Mouse (Mus musculus) gastrocnemius, adult 2 months (tissue): ENCODE results near the gene Tubg2. TPM values are rescaled to one million over a fixed set of nuclear protein-coding genes. Genes with fewer than 3 reads are reported as not detected.
"Not testable (repeated sequence)": the region's sequence is repeated elsewhere in the genome, so short reads cannot be mapped to it uniquely, and the experiment has no call there.

Experiments
- DNase-seq: peaks from one replicate; pipeline ENCODE4 v3.0.0; 2022
- H3K27ac ChIP-seq: fragments of 200-600 bp; 2 replicates; pipeline ENCODE4 v1.8.1; 2022; ENCODE audit warnings: mild to moderate bottlenecking
- H3K4me3 ChIP-seq: fragments of 200-600 bp; 2 replicates; pipeline ENCODE4 v1.8.1; 2022; ENCODE audit warnings: mild to moderate bottlenecking, moderate library complexity
- CTCF ChIP-seq: fragments of 200-600 bp; IDR thresholded peaks from 2 replicates; pipeline ENCODE4 v1.8.1; 2022; ENCODE audit warnings: antibody characterized with exemption, mild to moderate bottlenecking, moderate library complexity
- intact Hi-C: fragments of 180-260 bp; cut with DNase I; formaldehyde crosslinking; loops from one replicate; pipeline ENCODE4 v1.15.1; 2025
- long read RNA-seq, 2 experiments: library from polyadenylated mRNA; stranded (forward); transcript quantifications; one replicate each; pipeline ENCODE4 v2.0.0; 2021
- total RNA-seq, 2 experiments: library from RNA; stranded (reverse); gene quantifications; 2 replicates each; pipeline ENCODE4 v1.2.3; 2021

Gene Tubg2
- 1 to 10 TPM; 2.4 to 3.6 TPM for total RNA-seq
- long read RNA-seq, experiment 1, partial matches to known transcripts, result 0 of 1 reads
- long read RNA-seq, experiment 1, other reads (novel, unspliced or antisense), result 0 of 1 reads
- long read RNA-seq, experiment 2, partial matches to known transcripts, result 0 of 1 reads
- long read RNA-seq, experiment 2, other reads (novel, unspliced or antisense), result 0 of 1 reads

DNA sequence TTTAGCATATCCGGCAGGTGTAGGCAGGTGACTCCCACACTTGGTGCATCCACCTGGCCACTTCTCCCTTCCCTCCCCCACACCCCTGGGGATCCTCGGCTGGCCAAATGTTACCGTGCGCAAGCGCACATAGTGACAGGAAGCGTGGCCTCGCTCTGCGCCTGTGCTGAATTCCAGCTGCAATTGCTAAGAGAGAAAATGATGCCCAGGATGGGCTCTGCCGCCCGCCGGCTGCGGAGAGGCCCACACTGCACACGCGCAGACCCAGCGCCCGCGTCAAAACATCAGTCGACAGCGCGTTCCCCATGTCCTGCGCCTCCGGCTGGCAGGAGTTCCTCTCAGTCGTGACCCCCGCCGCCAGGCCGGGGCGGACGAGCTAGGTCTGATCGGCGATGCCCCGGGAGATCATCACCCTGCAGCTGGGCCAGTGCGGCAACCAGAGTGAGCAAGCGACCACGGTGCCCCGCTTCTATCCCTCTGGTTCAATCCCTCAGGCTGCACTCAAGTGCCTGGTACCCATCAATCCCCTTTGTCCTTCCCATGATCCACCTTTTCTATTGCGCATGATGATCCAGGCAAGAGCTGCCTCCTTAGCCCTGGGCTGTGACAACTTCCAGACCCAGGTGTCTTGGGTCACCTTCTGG, at the start of gene Tubg2:
TSS of gene Tubg2 (plus strand) at position 180 of the 644 bp plus-strand sequence.
- intact Hi-C loops, result no loop called here
- peak within 1 kb of the TSS; percentile 74 for H3K27ac ChIP-seq
- DNase-seq, result peak; percentile 73
- no peak for TF ChIP-seq CTCF
- H3K4me3 ChIP-seq, result peak within 1 kb of the TSS; percentile 72

DNA sequence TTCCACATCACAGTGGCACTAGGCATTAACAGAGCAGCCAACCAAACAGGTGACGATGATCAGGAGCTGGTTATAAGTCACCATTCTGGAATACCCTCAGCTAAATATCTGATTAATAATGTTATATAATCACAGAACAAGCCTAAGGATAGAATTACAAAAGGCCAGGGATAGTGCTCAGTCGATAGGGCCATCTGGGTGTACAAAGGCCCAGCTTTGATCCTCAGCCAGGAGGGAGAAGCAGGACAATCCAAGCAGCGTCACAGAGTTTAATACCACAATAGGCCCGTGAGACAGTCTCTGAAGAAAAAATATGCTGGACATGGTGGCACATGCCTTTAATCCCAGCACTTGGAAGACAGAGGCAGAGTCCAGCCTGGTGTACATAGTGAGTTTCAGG, 46.4 kb upstream of the Tubg2 start:
- DNase-seq, result no peak
- intact Hi-C loops, result no loop called here
- Histone ChIP-seq H3K4me3 (no peak overlapping the region), H3K27ac (no peak overlapping the region)
- TF ChIP-seq CTCF, result no peak

DNA sequence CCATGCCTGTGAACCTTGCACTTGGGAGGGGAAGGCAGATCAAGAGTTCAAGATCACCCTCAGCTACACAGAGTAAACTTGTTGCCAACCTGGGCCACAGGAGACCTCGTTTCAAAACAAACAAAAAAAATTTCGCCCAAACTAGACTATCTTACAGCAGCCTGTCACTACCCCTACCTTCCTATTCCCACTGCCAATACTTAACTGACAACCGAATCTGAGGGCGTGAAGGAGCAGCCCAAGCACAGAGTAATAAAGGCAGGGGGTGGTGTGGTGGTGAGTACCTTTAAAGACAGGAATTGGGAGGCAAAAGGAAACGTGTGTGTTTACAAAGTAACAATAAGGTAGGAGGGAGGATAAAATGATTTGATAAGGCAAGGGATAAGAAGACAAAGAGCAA, 45.0 kb upstream of the Tubg2 start:
- no peak for DNase-seq
- TF ChIP-seq CTCF, result no peak
- Histone ChIP-seq H3K27ac (no peak overlapping the region), H3K4me3 (no peak overlapping the region)
- intact Hi-C loops, result no loop called here

DNA sequence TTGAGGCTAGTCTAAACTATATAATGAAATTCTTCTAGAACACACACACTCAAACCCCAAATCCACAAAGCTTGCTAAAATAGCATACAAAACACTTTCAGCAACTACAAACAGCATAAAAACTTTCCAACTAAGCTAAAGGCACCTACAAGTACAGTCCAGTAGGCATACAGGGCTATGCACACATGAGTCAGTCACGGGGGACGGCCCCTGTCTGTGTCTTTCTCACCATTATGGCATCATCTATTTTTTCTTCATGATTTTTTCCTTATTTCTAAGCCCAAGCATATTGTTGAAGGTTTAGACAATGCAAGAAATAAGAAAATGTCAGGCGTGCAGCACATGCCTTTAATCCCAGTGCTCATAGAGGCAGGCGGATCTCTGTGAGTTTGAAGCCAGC, 44.5 kb upstream of the Tubg2 start:
- H3K4me3 ChIP-seq, result no peak overlapping the region
- no peak for DNase-seq
- no peak overlapping the region for H3K27ac ChIP-seq
- no peak for TF ChIP-seq CTCF
- intact Hi-C loops, result no loop called here

DNA sequence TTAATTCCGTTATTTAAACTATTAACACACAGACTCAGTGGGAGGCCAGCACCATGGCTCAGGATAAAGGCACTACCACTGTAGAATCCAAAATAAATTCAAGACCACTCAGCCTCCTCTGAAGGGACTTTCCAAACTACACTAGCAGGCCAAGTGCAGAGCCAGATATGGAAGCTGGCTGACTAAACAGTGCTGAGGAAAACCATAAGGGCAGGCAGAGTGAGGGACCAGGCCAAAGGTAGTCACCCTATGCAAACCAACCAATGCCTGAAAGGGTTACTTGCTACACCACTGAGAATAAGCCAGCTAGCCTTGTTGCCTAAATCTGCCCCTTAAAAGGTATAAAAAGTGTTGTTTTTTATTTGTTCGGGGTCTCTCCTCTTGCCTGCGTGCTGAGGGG, 43.5 kb upstream of the Tubg2 start:
- no peak for DNase-seq
- Histone ChIP-seq H3K4me3 (no peak overlapping the region), H3K27ac (no peak overlapping the region)
- intact Hi-C loops, result no loop called here
- no peak for TF ChIP-seq CTCF

DNA sequence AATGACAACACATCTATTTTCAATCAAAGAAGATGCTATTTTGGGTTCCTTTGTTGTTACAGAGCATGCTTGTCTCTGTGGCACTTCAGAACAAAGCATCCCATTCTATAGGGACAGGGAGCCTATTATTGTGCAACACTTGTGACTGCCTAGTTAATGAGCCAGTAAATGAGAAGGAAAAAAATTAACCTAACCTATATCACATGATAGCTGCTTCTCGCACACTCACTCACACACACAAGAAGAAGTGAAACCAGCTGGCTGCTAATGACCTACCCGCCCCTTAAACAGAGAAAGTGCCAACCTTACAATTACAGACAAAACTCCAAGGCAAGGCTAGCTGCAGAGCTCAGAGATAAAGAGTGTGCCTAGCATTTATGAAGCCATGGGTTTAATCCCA, 40.1 kb upstream of the Tubg2 start:
- no peak for DNase-seq
- TF ChIP-seq CTCF, result no peak
- Histone ChIP-seq H3K4me3 (no peak overlapping the region), H3K27ac (no peak overlapping the region)
- intact Hi-C loops, result no loop called here

DNA sequence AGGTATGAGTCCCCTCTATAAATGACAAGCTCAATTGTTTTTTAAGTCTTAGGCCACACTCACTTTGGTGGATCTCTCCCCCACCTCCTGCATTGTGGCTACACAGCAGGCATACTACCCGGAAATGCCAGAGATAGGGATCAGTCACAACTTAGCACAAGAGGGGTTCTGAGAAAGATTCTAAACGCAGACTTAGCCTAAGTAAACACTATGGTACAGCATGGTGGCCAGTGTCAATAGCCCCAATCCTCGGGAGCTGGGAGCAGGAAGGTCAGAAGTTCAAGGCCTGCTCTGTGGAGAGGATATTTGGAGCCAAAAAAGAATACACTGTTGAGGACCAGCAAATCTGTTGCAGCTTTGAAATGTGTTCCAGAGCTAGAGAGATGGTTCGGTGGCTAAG, 37.6 kb upstream of the Tubg2 start:
- peak overlapping the region; percentile 91; the same call in 1 of the 2 replicates for H3K27ac ChIP-seq
- no peak for TF ChIP-seq CTCF
- DNase-seq, result no peak
- H3K4me3 ChIP-seq, result peak overlapping the region; percentile 99
- intact Hi-C loops, result loop anchor here (2.0 kb wide), 1 partner anchor 55 kb away; no protein-coding TSS in a partner anchor

DNA sequence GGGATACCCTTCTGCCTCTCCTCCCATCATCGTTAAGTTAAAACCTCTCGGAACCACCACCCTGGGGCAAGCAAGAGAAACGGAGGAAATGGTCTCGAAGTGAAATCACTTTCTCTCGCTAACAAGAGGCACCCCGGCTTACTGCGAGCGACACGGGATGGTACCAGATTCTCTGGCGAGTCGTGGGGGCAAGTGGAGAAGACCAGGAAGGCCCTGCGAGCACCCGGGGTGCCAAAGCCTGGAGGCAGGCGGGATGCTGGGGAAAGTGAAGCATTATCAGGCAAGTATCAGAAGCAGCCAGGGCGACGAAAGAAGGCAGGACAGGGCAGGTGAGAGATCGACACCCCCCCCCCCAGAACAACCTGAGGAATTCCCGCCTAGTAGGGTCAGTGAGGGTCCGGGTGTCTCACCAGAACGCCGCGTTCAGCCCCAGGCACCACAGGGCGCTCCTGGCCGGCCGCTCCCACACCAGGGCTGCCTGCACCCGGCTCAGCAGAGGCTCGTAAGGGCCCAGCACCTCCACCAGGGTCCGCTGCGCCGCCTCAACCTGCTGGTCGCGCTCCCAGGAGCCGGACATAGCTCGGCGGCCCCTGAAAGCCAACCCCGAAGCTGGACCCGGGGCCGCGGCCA, 36.5 kb upstream of the Tubg2 start:
- peak overlapping the region; percentile 99 for H3K4me3 ChIP-seq
- peak; percentile 53 for TF ChIP-seq CTCF
- peak overlapping the region; percentile 91 for H3K27ac ChIP-seq
- DNase-seq, result no peak
- intact Hi-C loops, result loop anchor here (2.0 kb wide), 1 partner anchor 54 kb away; no protein-coding TSS in a partner anchor

DNA sequence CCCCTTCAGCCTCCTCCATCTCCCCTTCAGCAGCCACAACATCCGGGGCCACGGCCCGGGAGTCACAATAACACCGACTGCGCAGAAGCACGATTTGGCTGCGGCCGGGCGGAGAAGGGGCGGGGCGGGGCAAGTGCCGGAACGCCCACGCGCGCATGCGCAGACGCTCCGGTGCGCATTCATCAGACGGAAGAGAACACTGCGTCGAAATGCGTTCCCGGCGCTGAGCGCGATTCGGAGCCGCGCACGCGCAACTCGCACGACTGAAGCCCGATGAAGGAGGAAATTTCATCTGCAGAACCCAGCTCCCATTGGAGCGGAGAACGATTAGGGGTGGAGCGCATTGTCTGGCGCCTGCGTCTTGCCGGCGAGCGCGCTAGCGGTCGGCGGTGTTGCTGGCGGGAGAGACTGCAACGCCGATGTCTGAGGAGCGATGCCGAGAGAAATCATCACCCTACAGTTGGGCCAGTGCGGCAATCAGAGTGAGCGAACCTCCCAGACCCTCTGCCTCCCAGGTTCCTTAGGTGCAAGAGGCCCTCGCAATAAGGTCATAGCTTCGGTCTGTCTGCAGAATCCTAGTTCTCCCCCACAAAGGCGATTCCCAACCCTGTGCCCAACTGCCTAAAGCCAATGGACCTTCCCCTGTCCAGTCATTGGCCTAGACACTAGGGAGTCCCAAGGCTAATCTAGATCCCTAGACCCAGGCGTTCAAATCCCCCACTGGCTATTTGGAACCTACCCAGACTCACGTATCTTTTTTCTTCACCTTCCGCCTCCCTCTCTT, 35.8 kb upstream of the Tubg2 start, which contains the start of the genes Retreg3 and Tubg1:
TSS of gene Retreg3 (minus strand) at position 133 of the 784 bp plus-strand sequence.
TSS of gene Tubg1 (plus strand) at position 178 of the 784 bp plus-strand sequence.
- intact Hi-C loops, result loop anchor here (2.0 kb wide), 1 partner anchor 53 kb away; no protein-coding TSS in a partner anchor
- peak within 1 kb of the TSS; percentile 99 for H3K4me3 ChIP-seq
- no peak for TF ChIP-seq CTCF
- DNase-seq, result peak; percentile 99
- H3K27ac ChIP-seq, result peak within 1 kb of the TSS; percentile 91

DNA sequence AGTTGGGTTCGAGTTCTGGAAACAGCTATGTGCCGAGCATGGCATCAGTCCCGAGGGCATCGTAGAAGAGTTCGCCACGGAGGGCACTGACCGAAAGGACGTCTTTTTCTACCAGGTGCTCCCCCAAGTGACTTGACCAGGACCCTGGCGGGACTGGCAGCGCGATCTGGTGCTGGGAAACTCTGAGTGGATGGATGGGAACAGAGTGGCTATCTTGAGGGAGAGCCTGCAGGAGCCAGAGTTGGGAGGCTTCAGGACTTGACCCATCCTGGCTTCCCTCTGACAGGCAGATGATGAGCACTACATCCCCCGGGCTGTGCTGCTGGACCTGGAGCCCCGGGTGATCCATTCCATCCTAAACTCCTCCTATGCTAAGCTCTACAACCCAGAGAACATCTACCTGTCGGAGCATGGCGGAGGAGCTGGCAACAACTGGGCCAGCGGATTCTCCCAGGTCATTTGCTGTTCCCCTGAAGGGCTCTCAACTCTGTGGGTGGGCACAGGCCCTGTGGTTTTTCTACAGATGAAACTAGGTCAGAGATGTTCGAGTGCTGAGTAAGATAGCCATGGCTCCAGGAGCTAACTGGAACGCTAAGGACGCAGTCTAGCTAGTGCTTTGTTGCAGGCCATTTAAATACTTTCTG, 35.0 kb upstream of the Tubg2 start:
- peak overlapping the region; percentile 91 for H3K27ac ChIP-seq
- TF ChIP-seq CTCF, result no peak
- DNase-seq, result no peak
- intact Hi-C loops, result no loop called here
- peak overlapping the region; percentile 99 for H3K4me3 ChIP-seq

DNA sequence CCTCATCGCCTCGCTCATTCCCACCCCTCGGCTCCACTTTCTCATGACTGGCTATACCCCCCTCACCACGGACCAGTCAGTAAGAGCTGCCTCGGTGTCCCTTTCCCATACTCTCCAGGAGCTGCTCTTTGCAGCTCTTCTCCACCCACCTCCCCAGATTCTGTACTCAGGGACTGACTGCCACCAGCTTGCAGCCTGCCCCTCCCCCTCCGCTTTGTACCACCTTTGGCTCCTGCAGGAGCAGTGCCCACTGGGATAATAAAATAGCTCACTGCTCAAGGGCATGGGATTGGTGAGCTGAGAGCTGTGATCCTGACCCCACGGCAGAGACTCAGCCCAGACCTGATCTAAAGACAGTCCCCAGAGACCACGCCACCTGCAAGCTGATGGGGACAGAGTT, 31.2 kb upstream of the Tubg2 start:
- H3K4me3 ChIP-seq, H3K27ac ChIP-seq, intact Hi-C loops, DNase-seq: not testable (repeated sequence)

DNA sequence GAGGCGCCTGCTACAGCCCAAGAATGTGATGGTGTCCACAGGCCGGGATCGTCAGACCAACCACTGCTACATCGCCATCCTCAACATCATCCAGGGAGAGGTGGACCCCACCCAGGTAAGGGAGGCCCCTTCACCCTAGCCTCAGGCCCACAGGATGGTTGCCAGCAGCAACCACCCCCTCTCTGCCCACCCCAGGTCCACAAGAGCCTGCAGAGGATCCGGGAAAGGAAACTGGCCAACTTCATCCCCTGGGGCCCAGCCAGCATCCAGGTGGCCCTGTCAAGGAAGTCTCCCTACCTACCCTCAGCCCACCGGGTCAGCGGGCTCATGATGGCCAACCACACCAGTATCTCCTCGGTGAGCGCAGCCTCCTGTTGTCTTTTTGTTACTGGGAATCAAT, 30.7 kb upstream of the Tubg2 start:
- intact Hi-C loops, result not testable (repeated sequence)

More for the DNA sequence above, 30.7 kb upstream of the Tubg2 start:
- H3K27ac ChIP-seq, DNase-seq, H3K4me3 ChIP-seq: not testable (repeated sequence)
